Mouse (Mus musculus): ENCODE data around the gene Capn2. TPM values are rescaled to one million over a fixed set of nuclear protein-coding genes. Genes with fewer than 3 reads are reported as not detected.

Gene Capn2
- polyA plus RNA-seq, 1 experiment = 46.0 TPM

- Histone ChIP-seq H3K4me1 (peaks cover 96% of the 10 kb centered on the region), H3K36me3 (replicated peaks; ENCODE audit: low read length) (peaks cover 61% of the 10 kb centered on the region), H3K27me3 (replicated peaks) (peaks cover 6% of the 10 kb centered on the region), H3K9me3 (no peaks in the 10 kb centered on the region), H3K4me3 (replicated peaks) (peak overlapping the region; percentile 99)
- TF ChIP-seq GATA1 (IDR thresholded peaks at IDR 0.05; ENCODE audit: borderline replicate concordance, low read length) = no peak
- TF ChIP-seq FLI1 (IDR thresholded peaks at IDR 0.05; ENCODE audit: low read length) = no peak
Observed at GRCm38 (mm10) chr1:182514803-182515590, 2.4 kb downstream of the Capn2 start.

GRCm38 (mm10) chr1:182513714-182514113 is 3.7 kb downstream of the Capn2 start:
- H3K36me3 ChIP-seq (replicated peaks; ENCODE audit: low read length) = peaks cover 74% of the 10 kb centered on the region
- H3K4me3 ChIP-seq (replicated peaks) = peak overlapping the region; percentile 74
- H3K27me3 ChIP-seq (replicated peaks) = peaks cover 6% of the 10 kb centered on the region
- H3K9me3 ChIP-seq = no peaks in the 10 kb centered on the region
- TF ChIP-seq FLI1 (IDR thresholded peaks at IDR 0.05; ENCODE audit: low read length) = no peak
- no peak for TF ChIP-seq GATA1 (IDR thresholded peaks at IDR 0.05; ENCODE audit: borderline replicate concordance, low read length)
- H3K4me1 ChIP-seq = peaks cover 96% of the 10 kb centered on the region

- H3K27me3 ChIP-seq (replicated peaks) = peaks cover 6% of the 10 kb centered on the region
- peaks cover 77% of the 10 kb centered on the region for H3K36me3 ChIP-seq (replicated peaks; ENCODE audit: low read length)
- peaks cover 92% of the 10 kb centered on the region for H3K4me1 ChIP-seq
- TF ChIP-seq FLI1 (IDR thresholded peaks at IDR 0.05; ENCODE audit: low read length) (no peak), GATA1 (IDR thresholded peaks at IDR 0.05; ENCODE audit: borderline replicate concordance, low read length) (no peak)
- H3K9me3 ChIP-seq = no peaks in the 10 kb centered on the region
- peak overlapping the region; percentile 69 for H3K4me3 ChIP-seq (replicated peaks)
Observed at GRCm38 (mm10) chr1:182512901-182513410, 4.5 kb downstream of the Capn2 start.

- TF ChIP-seq GATA1 (IDR thresholded peaks at IDR 0.05; ENCODE audit: borderline replicate concordance, low read length) = no peak
- TF ChIP-seq FLI1 (IDR thresholded peaks at IDR 0.05; ENCODE audit: low read length) = no peak
- Histone ChIP-seq H3K4me3 (replicated peaks) (no peak overlapping the region), H3K36me3 (replicated peaks; ENCODE audit: low read length) (peaks cover 79% of the 10 kb centered on the region), H3K4me1 (peaks cover 87% of the 10 kb centered on the region), H3K9me3 (no peaks in the 10 kb centered on the region), H3K27me3 (replicated peaks) (peaks cover 6% of the 10 kb centered on the region)
Observed at GRCm38 (mm10) chr1:182511778-182512177, 5.6 kb downstream of the Capn2 start.

GRCm38 (mm10) chr1:182511073-182511472 is 6.3 kb downstream of the Capn2 start:
- Histone ChIP-seq H3K4me1 (peaks cover 88% of the 10 kb centered on the region), H3K9me3 (no peaks in the 10 kb centered on the region), H3K4me3 (replicated peaks) (no peak overlapping the region), H3K27me3 (replicated peaks) (peaks cover 6% of the 10 kb centered on the region), H3K36me3 (replicated peaks; ENCODE audit: low read length) (peaks cover 79% of the 10 kb centered on the region)
- TF ChIP-seq FLI1 (IDR thresholded peaks at IDR 0.05; ENCODE audit: low read length) = no peak
- no peak for TF ChIP-seq GATA1 (IDR thresholded peaks at IDR 0.05; ENCODE audit: borderline replicate concordance, low read length)

GRCm38 (mm10) chr1:182509110-182509797 is 8.2 kb downstream of the Capn2 start:
- Histone ChIP-seq H3K4me3 (replicated peaks) (peak overlapping the region; percentile 28), H3K27me3 (replicated peaks) (peaks cover 3% of the 10 kb centered on the region), H3K36me3 (replicated peaks; ENCODE audit: low read length) (peaks cover 77% of the 10 kb centered on the region), H3K9me3 (no peaks in the 10 kb centered on the region), H3K4me1 (peaks cover 88% of the 10 kb centered on the region)
- TF ChIP-seq GATA1 (IDR thresholded peaks at IDR 0.05; ENCODE audit: borderline replicate concordance, low read length) (no peak), FLI1 (IDR thresholded peaks at IDR 0.05; ENCODE audit: low read length) (no peak)

GRCm38 (mm10) chr1:182506229-182506986 is 11.0 kb downstream of the Capn2 start:
- H3K36me3 ChIP-seq (replicated peaks; ENCODE audit: low read length) = peaks cover 70% of the 10 kb centered on the region
- TF ChIP-seq GATA1 (IDR thresholded peaks at IDR 0.05; ENCODE audit: borderline replicate concordance, low read length) (no peak), FLI1 (IDR thresholded peaks at IDR 0.05; ENCODE audit: low read length) (no peak)
- no peaks in the 10 kb centered on the region for H3K27me3 ChIP-seq (replicated peaks)
- peaks cover 88% of the 10 kb centered on the region for H3K4me1 ChIP-seq
- H3K9me3 ChIP-seq = no peaks in the 10 kb centered on the region
- H3K4me3 ChIP-seq (replicated peaks) = peak overlapping the region; percentile 88

- TF ChIP-seq FLI1 (IDR thresholded peaks at IDR 0.05; ENCODE audit: low read length) = no peak
- TF ChIP-seq GATA1 (IDR thresholded peaks at IDR 0.05; ENCODE audit: borderline replicate concordance, low read length) = no peak
- peaks cover 88% of the 10 kb centered on the region for H3K4me1 ChIP-seq
Observed at GRCm38 (mm10) chr1:182505291-182505690, 12.1 kb downstream of the Capn2 start.

GRCm38 (mm10) chr1:182504223-182504622 is 13.2 kb downstream of the Capn2 start:
- peaks cover 70% of the 10 kb centered on the region for H3K36me3 ChIP-seq (replicated peaks; ENCODE audit: low read length)
- TF ChIP-seq GATA1 (IDR thresholded peaks at IDR 0.05; ENCODE audit: borderline replicate concordance, low read length) = peak; percentile 71; the same call in 1 of the 3 replicates
- TF ChIP-seq FLI1 (IDR thresholded peaks at IDR 0.05; ENCODE audit: low read length) = peak; percentile 59; the same call in 1 of the 2 replicates
- peak overlapping the region; percentile 86 for H3K4me3 ChIP-seq (replicated peaks)
- no peaks in the 10 kb centered on the region for H3K27me3 ChIP-seq (replicated peaks)
- peaks cover 88% of the 10 kb centered on the region for H3K4me1 ChIP-seq
- H3K9me3 ChIP-seq = no peaks in the 10 kb centered on the region

More at GRCm38 (mm10) chr1:182505291-182505690, 12.1 kb downstream of the Capn2 start:
- Histone ChIP-seq H3K27me3 (replicated peaks) (no peaks in the 10 kb centered on the region), H3K9me3 (no peaks in the 10 kb centered on the region), H3K36me3 (replicated peaks; ENCODE audit: low read length) (peaks cover 70% of the 10 kb centered on the region), H3K4me3 (replicated peaks) (peak overlapping the region; percentile 76)
